Mouse (Mus musculus): ENCODE data around the gene Evi2a. TPM values are rescaled to one million over a fixed set of nuclear protein-coding genes. Genes with fewer than 3 reads are reported as not detected.
A peak's percentile ranks its signal among the peaks of the same experiment; 100 is the strongest.

The Evi2a gene
- polyA plus RNA-seq, 1 experiment from 2014 or later, result 5.4 TPM

GRCm38 (mm10) chr11:79494976-79495800 is 35.2 kb downstream of the Evi2a start:
- no peak overlapping the region for H3K4me2 ChIP-seq
- no peak for ATAC-seq (ENCODE audit: insufficient read depth, low FRiP score, low read depth)
- H3K4me3 ChIP-seq (replicated peaks), result no peak overlapping the region
- no peak overlapping the region for H3K27ac ChIP-seq
- H3K9me3 ChIP-seq, result no peaks in the 10 kb centered on the region
- H3K27me3 ChIP-seq (replicated peaks), result no peaks in the 10 kb centered on the region
- H3K9ac ChIP-seq, result no peak overlapping the region
- no peaks in the 10 kb centered on the region for H3K36me3 ChIP-seq
- no peaks in the 10 kb centered on the region for H3K4me1 ChIP-seq
- WGBS, result 83% methylated on average over 10 of the region's 10 CpGs

GRCm38 (mm10) chr11:79484721-79485120 is 45.7 kb downstream of the Evi2a start:
- Histone ChIP-seq H3K9me3 (no peaks in the 10 kb centered on the region), H3K36me3 (no peaks in the 10 kb centered on the region), H3K4me3 (replicated peaks) (no peak overlapping the region), H3K27ac (no peak overlapping the region), H3K4me1 (0 out of 2 replicates have a peak, but pooled peaks cover 4% of the 10 kb centered on the region), H3K4me2 (no peak overlapping the region), H3K27me3 (replicated peaks) (no peaks in the 10 kb centered on the region), H3K9ac (no peak overlapping the region)
- ATAC-seq (ENCODE audit: insufficient read depth, low FRiP score, low read depth), result no peak

- no peak overlapping the region for H3K9ac ChIP-seq
- H3K36me3 ChIP-seq, result no peaks in the 10 kb centered on the region
- 58% methylated on average over 7 of the region's 7 CpGs for WGBS
- H3K4me3 ChIP-seq (replicated peaks), result no peak overlapping the region
- no peaks in the 10 kb centered on the region for H3K9me3 ChIP-seq
- peak; percentile 39; the same call in 1 of the 2 replicates for ATAC-seq (ENCODE audit: insufficient read depth, low FRiP score, low read depth)
- H3K4me2 ChIP-seq, result no peak overlapping the region
- no peaks in the 10 kb centered on the region for H3K27me3 ChIP-seq (replicated peaks)
- H3K27ac ChIP-seq, result 0 out of 2 replicates have a peak overlapping the region, but pooled peaks have one; percentile 33
- no peaks in the 10 kb centered on the region for H3K4me1 ChIP-seq
Observed at GRCm38 (mm10) chr11:79483876-79484528, 46.4 kb downstream of the Evi2a start.

- no peak overlapping the region for H3K4me3 ChIP-seq (replicated peaks)
- WGBS, result 61% methylated on average over 6 of the region's 6 CpGs
- H3K27ac ChIP-seq, result no peak overlapping the region
- no peak overlapping the region for H3K9ac ChIP-seq
- H3K4me2 ChIP-seq, result no peak overlapping the region
- no peaks in the 10 kb centered on the region for H3K27me3 ChIP-seq (replicated peaks)
- peaks cover under 1% of the 10 kb centered on the region; the same call in 1 of the 2 replicates for H3K36me3 ChIP-seq
- H3K9me3 ChIP-seq, result no peaks in the 10 kb centered on the region
- no peak for ATAC-seq (ENCODE audit: insufficient read depth, low FRiP score, low read depth)
- no peaks in the 10 kb centered on the region for H3K4me1 ChIP-seq
Observed at GRCm38 (mm10) chr11:79483392-79483791, 47.0 kb downstream of the Evi2a start.

Other genes with a start within 250 kb of the Evi2a start
- gene Gm9964, start 233.7 kb downstream of the Evi2a start, polyA plus RNA-seq (2015; fragmentation: Nextera tagmentation; extraction: Ambion mirVana), result 0.19 TPM in 1 of 2 replicates, not detected in the other
- 4.5 and 5.0 TPM in 2 replicates for gene Nf1, start 190.9 kb downstream of the Evi2a start, polyA plus RNA-seq (2015; fragmentation: Nextera tagmentation; extraction: Ambion mirVana)
- gene Omg, start 26.5 kb downstream of the Evi2a start, polyA plus RNA-seq (2015; fragmentation: Nextera tagmentation; extraction: Ambion mirVana), result 0.22 and 0.33 TPM in 2 replicates
- gene Evi2b, start 6.8 kb downstream of the Evi2a start, polyA plus RNA-seq (2015; fragmentation: Nextera tagmentation; extraction: Ambion mirVana), result 1.2 and 1.3 TPM in 2 replicates
- 0.86 and 1.2 TPM in 2 replicates for gene Evi2, start within 50 bp of the Evi2a start, polyA plus RNA-seq (2015; fragmentation: Nextera tagmentation; extraction: Ambion mirVana)
- gene Rab11fip4, start 60.6 kb upstream of the Evi2a start, polyA plus RNA-seq (2015; fragmentation: Nextera tagmentation; extraction: Ambion mirVana), result 2.1 and 2.6 TPM in 2 replicates